Mouse (Mus musculus) embryonic facial prominence, embryonic 12.5 days (tissue): ENCODE data around the gene Rprd1b. TPM values are rescaled to one million over a fixed set of nuclear protein-coding genes. Genes with fewer than 3 reads are reported as not detected.
A peak's percentile ranks its signal among the peaks of the same experiment; 100 is the strongest.

Experiments
- ATAC-seq: fragments of 200-750 bp; cut with Nextera tagmentation; 2 replicates; pipeline ENCODE4 v1.8.0; 2017; ENCODE audit not compliant: insufficient number of reproducible peaks, insufficient read depth, low FRiP score, low TSS enrichment
- H3K27ac ChIP-seq: fragments of 300-500 bp; sonication (generic); 2 replicates; pipeline ENCODE4 v1.5.1; 2016; ENCODE audit warnings: mild to moderate bottlenecking
- H3K27me3 ChIP-seq: fragments of 300-500 bp; sonication (generic); 2 replicates; pipeline ENCODE4 v1.6.1; 2016; ENCODE audit warnings: mild to moderate bottlenecking, moderate library complexity
- H3K36me3 ChIP-seq: fragments of 300-500 bp; sonication (generic); 2 replicates; pipeline ENCODE4 v1.6.1; 2016; ENCODE audit warnings: mild to moderate bottlenecking
- H3K4me1 ChIP-seq: fragments of 300-500 bp; sonication (generic); 2 replicates; pipeline ENCODE4 v1.6.1; 2016
- H3K4me2 ChIP-seq: fragments of 300-500 bp; sonication (generic); replicated peaks from 2 replicates; pipeline ENCODE4 v1.6.1; 2016; ENCODE audit warnings: mild to moderate bottlenecking, moderate library complexity
- H3K4me3 ChIP-seq: fragments of 300-500 bp; sonication (generic); 2 replicates; pipeline ENCODE4 v1.5.1; 2016; ENCODE audit warnings: mild to moderate bottlenecking
- H3K9ac ChIP-seq: fragments of 300-500 bp; sonication (generic); 2 replicates; pipeline ENCODE4 v1.6.1; 2016; ENCODE audit warnings: mild to moderate bottlenecking, moderate library complexity
- H3K9me3 ChIP-seq: fragments of 300-500 bp; sonication (generic); 2 replicates; pipeline ENCODE4 v1.6.1; 2016; ENCODE audit warnings: mild to moderate bottlenecking, moderate library complexity
- WGBS: fragments of 180-500 bp; shearing (Covaris S2); methylation state at CpG from one replicate; pipeline ENCODE4 v1.1.7; 2016; 5-methylcytosine and 5-hydroxymethylcytosine counted together
- polyA plus RNA-seq: library from polyadenylated mRNA; unstranded; fragments of >200 nt; fragmentation: Nextera tagmentation; extraction: Ambion mirVana; gene quantifications from 2 replicates; pipeline ENCODE4 v1.2.1, GENCODE M21; 2016

The Rprd1b gene
- polyA plus RNA-seq, 1 experiment from 2014 or later = 52.8 TPM

DNA sequence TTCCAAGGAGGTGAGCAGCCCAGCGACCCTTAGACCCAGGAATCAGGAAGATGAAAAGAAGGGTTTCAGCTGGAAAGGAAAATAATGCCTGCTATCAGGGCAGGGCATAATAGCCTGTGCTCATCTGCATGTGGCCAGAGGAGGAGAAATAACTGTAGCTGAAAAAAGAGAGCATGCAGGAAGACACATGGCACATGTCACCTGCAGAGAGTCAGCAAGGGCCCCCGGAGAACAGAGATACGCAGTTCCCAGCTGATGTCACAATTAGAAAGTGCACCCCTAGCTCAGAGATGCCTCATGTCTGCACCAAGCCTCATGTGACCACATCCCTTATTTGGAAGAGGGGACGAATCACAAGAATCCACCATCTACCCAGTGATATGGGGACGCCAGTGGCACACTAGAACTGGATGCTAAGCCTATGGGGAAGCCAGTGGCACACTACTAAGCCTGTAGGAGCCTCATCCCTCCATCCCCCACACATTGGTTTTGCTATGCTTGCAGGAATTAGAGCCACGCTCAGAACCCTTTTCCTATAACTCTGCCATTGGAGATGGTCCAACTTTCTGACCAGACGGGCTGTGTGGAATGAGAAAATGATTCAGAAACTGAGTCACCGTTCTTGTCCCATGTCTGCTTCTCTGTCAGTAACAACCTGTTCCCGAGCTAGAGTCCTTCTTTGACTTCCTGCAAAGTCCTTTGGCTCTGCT, 139.4 kb downstream of the Rprd1b start:
- no peaks in the 10 kb centered on the region for H3K9me3 ChIP-seq
- ATAC-seq = no peak
- H3K27ac ChIP-seq = no peak overlapping the region
- H3K9ac ChIP-seq = no peak overlapping the region
- H3K27me3 ChIP-seq = no peaks in the 10 kb centered on the region
- H3K36me3 ChIP-seq = no peaks in the 10 kb centered on the region
- peaks cover 8% of the 10 kb centered on the region; the same call in 1 of the 2 replicates for H3K4me1 ChIP-seq
- H3K4me3 ChIP-seq = no peak overlapping the region
- no peak overlapping the region for H3K4me2 ChIP-seq
- 73% methylated on average over 9 of the region's 9 CpGs for WGBS

DNA sequence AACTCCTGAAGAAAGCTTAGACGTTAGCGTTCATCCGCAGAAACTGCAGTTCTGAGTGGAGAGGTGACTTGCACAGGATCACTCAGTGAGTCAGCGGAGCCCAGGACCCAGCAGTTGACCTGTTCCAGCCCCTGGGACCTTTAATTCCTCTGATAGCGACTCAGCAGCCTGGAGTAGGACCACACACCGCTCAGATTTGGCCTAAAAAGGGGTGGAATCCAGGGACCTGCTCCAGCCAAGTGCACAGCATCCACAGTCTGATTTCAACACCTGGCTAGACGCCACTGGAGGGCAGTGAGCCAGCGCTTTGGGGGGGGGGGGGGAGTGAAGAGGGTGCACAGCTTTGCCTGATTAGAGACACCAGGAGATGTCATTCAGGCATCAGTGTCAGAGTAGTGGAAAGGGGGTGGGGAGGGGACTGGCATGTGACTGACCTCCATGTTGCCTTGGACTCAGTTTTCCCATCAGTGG, 140.5 kb downstream of the Rprd1b start:
- no peaks in the 10 kb centered on the region for H3K27me3 ChIP-seq
- 73% methylated on average over 8 of the region's 8 CpGs for WGBS
- no peak overlapping the region for H3K27ac ChIP-seq

DNA sequence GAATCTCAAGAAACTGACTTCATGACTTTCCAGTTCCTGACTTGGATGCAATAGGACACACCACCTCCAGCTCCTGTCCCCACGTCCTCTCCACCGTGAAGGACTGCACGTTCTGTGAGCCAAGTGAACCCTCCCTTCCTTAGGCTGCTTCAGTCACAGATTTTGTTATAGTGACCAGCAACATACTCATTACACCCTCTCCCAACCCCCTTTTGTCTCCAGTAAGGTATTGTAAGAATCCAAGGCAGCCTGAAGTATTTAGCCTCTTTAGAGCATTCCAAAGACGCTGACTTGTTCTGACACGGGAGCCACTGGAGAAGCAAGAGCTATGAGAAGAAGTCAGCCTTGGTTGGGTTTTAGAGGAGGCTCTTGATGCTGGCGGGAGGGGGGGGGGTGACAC, 141.1 kb downstream of the Rprd1b start:
- no peak overlapping the region for H3K9ac ChIP-seq
- H3K4me3 ChIP-seq = no peak overlapping the region
- no peaks in the 10 kb centered on the region for H3K9me3 ChIP-seq
- H3K27ac ChIP-seq = no peak overlapping the region
- no peaks in the 10 kb centered on the region for H3K27me3 ChIP-seq
- 80% methylated on average over 6 of the region's 6 CpGs for WGBS
- H3K4me2 ChIP-seq = no peak overlapping the region
- H3K36me3 ChIP-seq = no peaks in the 10 kb centered on the region
- peaks cover 8% of the 10 kb centered on the region; the same call in 1 of the 2 replicates for H3K4me1 ChIP-seq
- no peak for ATAC-seq

More for the DNA sequence above, 140.5 kb downstream of the Rprd1b start:
- Histone ChIP-seq H3K36me3 (no peaks in the 10 kb centered on the region), H3K9ac (no peak overlapping the region), H3K4me2 (no peak overlapping the region), H3K9me3 (no peaks in the 10 kb centered on the region), H3K4me3 (no peak overlapping the region), H3K4me1 (peaks cover 8% of the 10 kb centered on the region; the same call in 1 of the 2 replicates)
- ATAC-seq = no peak

DNA sequence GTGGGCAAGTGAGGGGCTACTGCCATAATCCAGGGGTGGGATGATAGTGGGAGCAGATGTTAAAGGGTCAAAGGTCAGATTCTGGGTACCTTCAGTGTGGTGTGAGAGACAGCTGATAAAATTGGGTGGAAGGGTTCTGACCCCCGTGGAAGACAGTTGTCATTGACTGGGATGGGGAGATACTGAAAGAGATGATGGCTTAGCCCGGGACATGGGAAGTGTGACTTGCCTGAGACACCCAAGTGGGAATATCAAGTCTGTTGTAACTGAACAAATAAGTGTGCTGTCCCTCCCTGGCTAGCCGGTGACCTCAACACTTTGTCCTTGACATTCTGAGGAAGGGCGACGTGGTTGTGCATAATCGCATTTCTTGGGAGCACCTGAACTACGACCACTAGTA, 141.5 kb downstream of the Rprd1b start:
- WGBS = 86% methylated on average over 7 of the region's 7 CpGs
- no peak overlapping the region for H3K9ac ChIP-seq
- no peak for ATAC-seq
- H3K4me1 ChIP-seq = peaks cover 8% of the 10 kb centered on the region; the same call in 1 of the 2 replicates
- H3K36me3 ChIP-seq = no peaks in the 10 kb centered on the region
- H3K27ac ChIP-seq = no peak overlapping the region
- H3K4me3 ChIP-seq = no peak overlapping the region
- no peaks in the 10 kb centered on the region for H3K27me3 ChIP-seq
- H3K4me2 ChIP-seq = no peak overlapping the region
- no peaks in the 10 kb centered on the region for H3K9me3 ChIP-seq

DNA sequence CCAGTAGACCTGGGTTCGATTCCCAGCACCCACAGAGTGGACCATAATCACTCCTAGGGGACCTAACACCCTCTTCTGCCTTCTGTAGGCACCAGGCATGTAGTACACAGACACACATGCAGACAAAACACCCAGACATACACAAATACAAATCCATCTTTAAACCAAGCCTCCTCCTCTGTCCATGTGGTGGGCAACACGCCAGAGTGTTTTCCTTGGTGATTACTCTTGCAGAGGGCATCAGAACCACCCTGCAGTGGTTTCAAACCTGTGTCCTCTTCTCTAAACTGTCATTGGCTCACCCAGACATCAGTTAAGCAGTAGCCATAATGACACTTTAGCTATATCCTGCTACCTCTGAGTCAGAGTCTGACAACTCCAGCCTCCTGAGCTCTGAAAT, 142.1 kb downstream of the Rprd1b start:
- Histone ChIP-seq H3K27ac (no peak overlapping the region), H3K27me3 (no peaks in the 10 kb centered on the region), H3K4me3 (no peak overlapping the region), H3K36me3 (no peaks in the 10 kb centered on the region), H3K4me2 (no peak overlapping the region), H3K4me1 (peaks cover 8% of the 10 kb centered on the region; the same call in 1 of the 2 replicates), H3K9ac (no peak overlapping the region), H3K9me3 (no peaks in the 10 kb centered on the region)
- no peak for ATAC-seq
- WGBS = 84% methylated on average over 2 of the region's 2 CpGs

DNA sequence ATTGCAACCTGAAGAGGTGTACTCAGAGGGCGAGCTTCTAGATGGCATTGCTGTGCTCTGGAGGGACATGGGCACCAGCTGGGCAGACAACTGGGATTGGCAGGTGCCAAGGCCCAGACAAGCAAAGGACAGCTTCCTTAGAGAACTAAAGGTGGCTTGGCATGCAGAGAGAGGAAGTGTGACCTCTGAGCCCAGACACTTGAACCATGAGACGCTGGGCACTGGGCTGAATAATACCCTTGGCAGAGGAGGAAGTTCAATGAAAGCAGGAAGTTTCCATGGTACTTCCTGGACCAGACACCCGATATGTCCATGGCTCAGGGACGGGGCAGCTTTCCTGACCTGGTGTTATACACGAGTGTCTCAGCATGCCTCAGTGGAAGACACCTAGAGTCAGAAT, 146.1 kb downstream of the Rprd1b start:
- Histone ChIP-seq H3K9me3 (no peaks in the 10 kb centered on the region), H3K4me1 (peaks cover 3% of the 10 kb centered on the region; the same call in 1 of the 2 replicates), H3K27me3 (no peaks in the 10 kb centered on the region), H3K36me3 (no peaks in the 10 kb centered on the region), H3K9ac (no peak overlapping the region), H3K4me3 (no peak overlapping the region), H3K4me2 (no peak overlapping the region), H3K27ac (no peak overlapping the region)
- no peak for ATAC-seq
- 71% methylated on average over 5 of the region's 5 CpGs for WGBS

DNA sequence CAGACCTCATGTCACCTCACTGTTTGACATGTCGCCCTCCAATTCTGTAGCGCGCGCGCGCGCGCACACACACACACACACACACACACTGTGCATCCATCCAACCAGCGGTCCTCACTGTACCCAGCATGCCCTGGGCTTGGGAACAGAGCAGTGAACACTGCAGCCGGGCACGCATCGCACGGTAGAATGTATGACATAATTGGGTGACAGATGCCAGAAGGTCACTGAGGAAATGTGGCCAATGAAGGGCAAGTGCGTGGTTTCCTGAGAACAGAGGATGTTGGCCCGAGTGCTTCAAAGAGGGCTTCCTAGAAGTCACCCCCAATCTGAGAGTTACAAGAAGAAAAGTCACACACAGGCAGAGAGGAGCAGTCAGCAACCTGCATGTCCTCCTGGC, 146.7 kb downstream of the Rprd1b start:
- WGBS = 87% methylated on average over 15 of the region's 15 CpGs
- Histone ChIP-seq H3K9ac (no peak overlapping the region), H3K4me3 (no peak overlapping the region), H3K9me3 (no peaks in the 10 kb centered on the region), H3K4me2 (no peak overlapping the region), H3K36me3 (no peaks in the 10 kb centered on the region), H3K27me3 (no peaks in the 10 kb centered on the region), H3K4me1 (0 out of 2 replicates have a peak, but pooled peaks cover 5% of the 10 kb centered on the region), H3K27ac (no peak overlapping the region)
- no peak for ATAC-seq

DNA sequence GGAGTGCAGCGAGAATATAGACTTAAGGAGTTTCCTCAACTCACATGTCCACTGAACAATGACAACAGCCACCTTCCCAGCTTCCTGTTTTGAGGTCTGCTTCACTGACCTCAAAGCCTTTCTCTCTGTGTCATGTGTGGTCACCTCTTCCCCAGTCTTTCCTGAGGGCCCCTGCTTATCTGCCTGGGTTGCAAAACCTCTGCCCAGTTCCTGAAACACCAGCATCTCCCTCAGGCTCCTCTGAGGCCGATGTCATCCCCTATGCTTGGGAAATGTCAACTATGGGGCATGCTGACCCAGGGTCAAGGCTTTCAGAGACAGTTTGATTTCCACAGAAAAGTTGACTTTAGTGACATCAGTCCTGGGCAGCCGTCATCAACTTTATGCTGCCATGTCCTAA, 147.1 kb downstream of the Rprd1b start:
- Histone ChIP-seq H3K36me3 (no peaks in the 10 kb centered on the region), H3K4me1 (0 out of 2 replicates have a peak, but pooled peaks cover 5% of the 10 kb centered on the region), H3K9ac (no peak overlapping the region), H3K27ac (no peak overlapping the region), H3K9me3 (no peaks in the 10 kb centered on the region), H3K4me2 (no peak overlapping the region), H3K4me3 (no peak overlapping the region), H3K27me3 (no peaks in the 10 kb centered on the region)
- ATAC-seq = no peak
- WGBS = 72% methylated on average over 3 of the region's 3 CpGs

DNA sequence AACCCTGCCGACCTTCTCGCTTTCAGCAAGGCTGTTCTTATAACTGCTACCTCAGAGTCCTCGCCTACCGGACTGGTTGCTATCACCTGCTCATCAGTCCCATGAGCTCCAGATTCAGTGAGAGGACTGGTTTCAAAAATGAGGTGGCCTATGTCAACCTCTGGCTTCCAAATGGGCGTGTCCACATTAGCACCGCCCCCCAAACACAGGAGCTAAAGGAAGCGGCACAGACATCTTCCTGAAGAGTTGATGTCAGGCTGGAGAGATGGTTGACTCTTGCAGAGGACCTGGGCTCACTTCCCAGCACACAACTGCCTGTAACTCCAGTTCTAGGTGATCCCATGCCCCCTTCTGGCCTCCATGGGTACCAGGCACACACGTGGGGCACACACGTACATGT, 148.5 kb downstream of the Rprd1b start:
- Histone ChIP-seq H3K9me3 (no peaks in the 10 kb centered on the region), H3K27ac (no peak overlapping the region)
- ATAC-seq = no peak

DNA sequence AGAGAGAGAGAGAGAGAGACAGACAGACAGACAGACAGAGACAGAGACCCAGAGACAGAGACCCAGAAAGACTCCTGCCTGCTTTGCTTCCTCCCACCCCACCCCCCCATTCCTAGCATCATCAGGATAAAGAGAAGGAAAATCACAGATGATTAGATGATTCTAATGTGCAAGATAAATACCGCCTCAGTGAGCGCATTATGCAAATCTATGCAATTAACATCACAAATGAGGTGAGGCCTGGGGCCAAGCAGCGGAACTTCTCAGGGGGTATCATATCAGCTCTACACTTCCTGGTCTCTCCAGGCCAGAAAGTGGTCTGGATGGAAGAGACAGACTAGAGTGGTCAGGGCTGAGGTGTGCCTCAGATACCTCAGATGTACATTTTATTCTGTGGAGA, 149.3 kb downstream of the Rprd1b start:
- WGBS = 58% methylated on average over 3 of the region's 3 CpGs

More for the DNA sequence above, 148.5 kb downstream of the Rprd1b start:
- H3K27me3 ChIP-seq = no peaks in the 10 kb centered on the region
- no peak overlapping the region for H3K9ac ChIP-seq
- 0 out of 2 replicates have a peak, but pooled peaks cover 5% of the 10 kb centered on the region for H3K4me1 ChIP-seq
- no peak overlapping the region for H3K4me3 ChIP-seq
- WGBS = 89% methylated on average over 9 of the region's 9 CpGs
- no peak overlapping the region for H3K4me2 ChIP-seq
- no peaks in the 10 kb centered on the region for H3K36me3 ChIP-seq

DNA sequence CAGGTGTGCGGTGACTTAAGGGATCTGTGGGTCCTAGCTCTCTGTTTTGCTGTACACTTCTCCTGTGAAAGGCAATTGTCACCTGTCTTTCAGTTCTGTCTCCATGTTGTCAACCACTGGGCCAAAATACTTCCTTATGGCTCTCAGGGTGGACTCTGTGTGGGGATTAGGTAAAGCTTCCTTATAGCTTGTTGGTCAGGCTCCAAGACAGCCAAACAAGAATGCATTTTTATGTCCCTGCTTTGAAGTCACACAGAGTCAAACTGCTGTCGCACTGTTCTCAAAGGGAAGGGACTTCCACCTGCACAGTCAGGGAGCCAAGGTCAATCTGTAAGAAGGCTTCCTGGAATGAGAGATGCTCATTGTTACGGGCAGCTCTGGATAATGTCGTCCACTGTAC, 149.8 kb downstream of the Rprd1b start:
- H3K9me3 ChIP-seq = no peaks in the 10 kb centered on the region
- no peak for ATAC-seq
- H3K9ac ChIP-seq = no peak overlapping the region
- 0 out of 2 replicates have a peak, but pooled peaks cover 5% of the 10 kb centered on the region for H3K4me1 ChIP-seq
- no peak overlapping the region for H3K27ac ChIP-seq
- no peaks in the 10 kb centered on the region for H3K27me3 ChIP-seq
- WGBS = 85% methylated on average over 4 of the region's 4 CpGs
- H3K36me3 ChIP-seq = no peaks in the 10 kb centered on the region
- H3K4me2 ChIP-seq = no peak overlapping the region
- H3K4me3 ChIP-seq = no peak overlapping the region

More for the DNA sequence above, 149.3 kb downstream of the Rprd1b start:
- H3K27me3 ChIP-seq = no peaks in the 10 kb centered on the region
- 0 out of 2 replicates have a peak, but pooled peaks cover 5% of the 10 kb centered on the region for H3K4me1 ChIP-seq
- no peak overlapping the region for H3K4me3 ChIP-seq
- H3K36me3 ChIP-seq = no peaks in the 10 kb centered on the region
- H3K4me2 ChIP-seq = no peak overlapping the region
- no peaks in the 10 kb centered on the region for H3K9me3 ChIP-seq
- H3K9ac ChIP-seq = no peak overlapping the region
- no peak overlapping the region for H3K27ac ChIP-seq
- ATAC-seq = no peak

DNA sequence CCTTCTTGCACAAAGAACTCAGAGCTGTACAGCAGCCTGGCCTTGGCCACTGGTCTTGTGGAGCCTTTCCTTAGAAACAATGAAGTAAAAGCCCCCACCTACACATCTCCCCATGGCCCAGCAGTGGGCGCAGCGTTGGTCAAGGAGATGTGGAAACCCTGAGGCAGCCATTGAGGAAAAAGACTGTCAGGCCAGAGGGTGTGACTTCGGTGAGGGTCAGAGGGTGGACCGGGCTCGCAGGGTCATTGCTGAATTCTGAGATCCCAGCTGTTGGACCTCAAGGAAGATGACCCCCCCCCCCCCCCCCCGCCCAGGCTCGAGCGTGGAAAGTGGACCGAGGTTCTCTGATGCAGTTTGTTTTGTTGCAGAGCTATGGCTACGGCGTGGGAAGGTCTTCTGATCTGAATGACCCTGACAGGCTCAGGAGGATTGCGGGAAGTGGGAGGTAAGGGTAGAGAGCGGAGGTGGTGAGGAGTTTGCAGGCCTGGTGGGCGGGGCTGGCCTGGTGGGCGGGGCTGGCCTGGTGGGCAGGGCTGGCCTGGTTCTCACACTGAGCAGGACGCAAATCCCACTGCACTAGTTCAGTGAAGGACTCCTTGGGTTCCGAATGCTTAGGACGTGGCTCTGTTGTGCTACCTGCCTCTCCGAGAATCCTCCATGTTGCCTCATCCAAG, 150.5 kb downstream of the Rprd1b start:
- no peaks in the 10 kb centered on the region for H3K9me3 ChIP-seq
- no peaks in the 10 kb centered on the region for H3K36me3 ChIP-seq
- no peak overlapping the region for H3K27ac ChIP-seq
- peak overlapping the region; percentile 34 for H3K4me3 ChIP-seq
- ATAC-seq = peak; percentile 79; the same call in 1 of the 2 replicates
- H3K27me3 ChIP-seq = no peaks in the 10 kb centered on the region
- peak overlapping the region; percentile 56 for H3K4me2 ChIP-seq
- 10% methylated on average over 18 of the region's 19 CpGs for WGBS
- H3K4me1 ChIP-seq = 0 out of 2 replicates have a peak, but pooled peaks cover 5% of the 10 kb centered on the region
- peak overlapping the region; percentile 36; the same call in 1 of the 2 replicates for H3K9ac ChIP-seq
